Mouse (Mus musculus) ES-Bruce4 (cell line): ENCODE data around the gene Erbin.

Experiments used
- CTCF ChIP-seq: IDR thresholded peaks from one replicate; pipeline ENCODE4 v1.8.1; 2011; ENCODE audit warnings: low read depth, low read length
- EP300 ChIP-seq: IDR thresholded peaks from 2 replicates; pipeline ENCODE4 v1.6.1; 2011; ENCODE audit warnings: low read depth, low read length; ENCODE audit not compliant: insufficient read depth

DNA sequence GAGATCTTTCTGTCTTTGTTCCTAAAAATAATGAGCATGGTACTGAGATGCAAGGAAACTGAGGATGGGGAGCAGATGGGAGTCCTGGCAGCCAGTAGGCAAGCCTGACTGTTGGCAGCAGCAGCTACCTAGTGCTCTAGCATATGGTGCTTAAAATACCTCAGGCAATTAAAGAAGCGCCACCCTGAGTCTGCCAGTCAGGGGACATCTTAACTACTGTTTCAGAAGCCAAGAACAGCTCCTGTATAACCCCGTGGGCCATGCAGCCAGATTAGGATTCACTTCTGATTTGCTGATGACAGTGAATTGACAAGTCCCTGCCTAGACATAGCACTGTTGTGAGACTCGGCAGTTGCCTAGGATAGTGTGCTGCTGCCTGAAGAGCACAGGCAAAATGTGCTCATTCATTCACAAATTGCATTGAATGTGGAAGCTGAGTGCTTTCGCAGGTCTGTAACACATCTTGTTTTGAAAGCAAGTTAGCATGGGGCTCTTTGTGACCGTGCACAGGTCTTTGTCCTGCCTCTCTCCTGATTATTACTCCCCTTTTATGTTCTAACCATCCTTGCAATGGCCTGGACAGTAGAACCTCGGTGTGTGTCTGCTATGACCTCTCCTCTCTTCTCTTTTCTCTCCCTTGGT is 114.0 kb downstream of the Erbin start:
- TF ChIP-seq EP300 (no peak), CTCF (no peak)
